Mouse (Mus musculus): ENCODE measurements around the gene Zfp217. TPM values are rescaled to one million over a fixed set of nuclear protein-coding genes. Genes with fewer than 3 reads are reported as not detected.

Zfp217 gene
- total RNA-seq, 2 experiments from 2014 or later, result 14.1 to 15.1 TPM

- DNase-seq (ENCODE audit: low spot score in 2 of 2), result no peak
Observed at GRCm38 (mm10) chr2:170159795-170160568, 12.1 kb upstream of the Zfp217 start.

GRCm38 (mm10) chr2:170158987-170159386 lies 11.1 kb upstream of the Zfp217 start:
- DNase-seq (ENCODE audit: low spot score in 2 of 2), result no peak

- DNase-seq (ENCODE audit: low spot score in 2 of 2), result no peak
Observed at GRCm38 (mm10) chr2:170158251-170158650, 10.3 kb upstream of the Zfp217 start.

- DNase-seq (ENCODE audit: low spot score in 2 of 2), result no peak
Observed at GRCm38 (mm10) chr2:170157280-170158200, 9.6 kb upstream of the Zfp217 start.

GRCm38 (mm10) chr2:170155089-170155740 lies 7.3 kb upstream of the Zfp217 start:
- peak; percentile 52 to 77 for DNase-seq (ENCODE audit: low spot score in 2 of 2)

GRCm38 (mm10) chr2:170154738-170155088 lies 6.8 kb upstream of the Zfp217 start:
- no peak for DNase-seq (ENCODE audit: low spot score in 2 of 2)

- DNase-seq (ENCODE audit: low spot score in 2 of 2), result no peak
Observed at GRCm38 (mm10) chr2:170154301-170154721, 6.4 kb upstream of the Zfp217 start.

GRCm38 (mm10) chr2:170153421-170154271 lies 5.7 kb upstream of the Zfp217 start:
- DNase-seq (ENCODE audit: low spot score in 2 of 2), result peak; percentile 35 to 43

GRCm38 (mm10) chr2:170152856-170153255 lies 5.0 kb upstream of the Zfp217 start:
- no peak for DNase-seq (ENCODE audit: low spot score in 2 of 2)

- no peak for DNase-seq (ENCODE audit: low spot score in 2 of 2)
Observed at GRCm38 (mm10) chr2:170152036-170152686, 4.3 kb upstream of the Zfp217 start.

GRCm38 (mm10) chr2:170151470-170151869 lies 3.6 kb upstream of the Zfp217 start:
- no peak for DNase-seq (ENCODE audit: low spot score in 2 of 2)

GRCm38 (mm10) chr2:170148828-170149227 lies 925 bp upstream of the Zfp217 start:
- DNase-seq (ENCODE audit: low spot score in 2 of 2), result no peak

- DNase-seq (ENCODE audit: low spot score in 2 of 2), result no peak
Observed at GRCm38 (mm10) chr2:170147170-170147569, 733 bp downstream of the Zfp217 start.

GRCm38 (mm10) chr2:170144343-170144742 lies 3.6 kb downstream of the Zfp217 start:
- DNase-seq (ENCODE audit: low spot score in 2 of 2), result no peak

GRCm38 (mm10) chr2:170143861-170144260 lies 4.0 kb downstream of the Zfp217 start:
- DNase-seq (ENCODE audit: low spot score in 2 of 2), result no peak

- no peak for DNase-seq (ENCODE audit: low spot score in 2 of 2)
Observed at GRCm38 (mm10) chr2:170142542-170142941, 5.4 kb downstream of the Zfp217 start.

- no peak for DNase-seq (ENCODE audit: low spot score in 2 of 2)
Observed at GRCm38 (mm10) chr2:170141481-170141880, 6.4 kb downstream of the Zfp217 start.

- DNase-seq (ENCODE audit: low spot score in 2 of 2), result no peak
Observed at GRCm38 (mm10) chr2:170139411-170140046, 8.4 kb downstream of the Zfp217 start.

- DNase-seq (ENCODE audit: low spot score in 2 of 2), result no peak
Observed at GRCm38 (mm10) chr2:170136928-170137327, 11.0 kb downstream of the Zfp217 start.

GRCm38 (mm10) chr2:170135820-170136219 lies 12.1 kb downstream of the Zfp217 start:
- DNase-seq (ENCODE audit: low spot score in 2 of 2), result no peak
